Mouse (Mus musculus) embryonic facial prominence, embryonic 11.5 days (tissue): Measurements from ENCODE around the gene Cd80. TPM values are rescaled to one million over a fixed set of nuclear protein-coding genes. Genes with fewer than 3 reads are reported as not detected.
A peak's percentile ranks its signal among the peaks of the same experiment; 100 is the strongest.

Experiments used
- ATAC-seq: fragments of 200-750 bp; cut with Nextera tagmentation; replicated peaks from 2 replicates; pipeline ENCODE4 v1.8.0; 2017; ENCODE audit warnings: low read depth; ENCODE audit not compliant: insufficient number of reproducible peaks, low FRiP score, low TSS enrichment
- DNase-seq: peaks from one replicate; pipeline ENCODE4 v3.0.0-alpha.2; 2015; ENCODE audit warnings: low spot score
- H3K27ac ChIP-seq: fragments of 300-500 bp; sonication (generic); replicated peaks from 2 replicates; pipeline ENCODE4 v1.5.1; 2014; ENCODE audit warnings: mild to moderate bottlenecking, low read depth, low read length, control low read depth
- H3K27me3 ChIP-seq: fragments of 300-500 bp; sonication (generic); 2 replicates; pipeline ENCODE4 v1.6.1; 2014; ENCODE audit warnings: mild to moderate bottlenecking, low read length, moderate library complexity, mixed read lengths; ENCODE audit not compliant: control insufficient read depth, insufficient read depth
- H3K36me3 ChIP-seq: fragments of 300-500 bp; sonication (generic); replicated peaks from 2 replicates; pipeline ENCODE4 v1.6.1; 2014; ENCODE audit warnings: low read depth, mild to moderate bottlenecking, low read length, moderate library complexity, mixed read lengths; ENCODE audit not compliant: control insufficient read depth, insufficient read depth
- H3K4me1 ChIP-seq: fragments of 300-500 bp; sonication (generic); 2 replicates; pipeline ENCODE4 v1.6.1; 2014; ENCODE audit warnings: low read length, mixed read lengths; ENCODE audit not compliant: control insufficient read depth, insufficient read depth
- H3K4me2 ChIP-seq: fragments of 300-500 bp; sonication (generic); 2 replicates; pipeline ENCODE4 v1.6.1; 2014; ENCODE audit warnings: low read depth, mild to moderate bottlenecking, control low read depth, low read length, moderate library complexity
- H3K4me3 ChIP-seq: fragments of 300-500 bp; sonication (generic); 2 replicates; pipeline ENCODE4 v1.5.1; 2014; ENCODE audit warnings: low read depth, low read length, control low read depth
- H3K9ac ChIP-seq: fragments of 300-500 bp; sonication (generic); replicated peaks from 2 replicates; pipeline ENCODE4 v1.6.1; 2014; ENCODE audit warnings: mild to moderate bottlenecking, control low read depth, low read length
- H3K9me3 ChIP-seq: fragments of 300-500 bp; sonication (generic); replicated peaks from 2 replicates; pipeline ENCODE4 v1.6.1; 2016; ENCODE audit warnings: mild to moderate bottlenecking, low read length, inconsistent platforms, mixed read lengths; ENCODE audit not compliant: control insufficient read depth
- WGBS: fragments of 180-500 bp; shearing (Covaris S2); extraction: QIAGEN DNeasy Blood & Tissue Kit; methylation state at CpG from one replicate; pipeline ENCODE4 v1.1.7; 2014; 5-methylcytosine and 5-hydroxymethylcytosine counted together
- polyA plus RNA-seq: library from polyadenylated mRNA; unstranded; fragments of >200 nt; fragmentation: Nextera tagmentation; extraction: Ambion mirVana; gene quantifications from 2 replicates; pipeline ENCODE4 v1.2.1, GENCODE M21; 2014

Cd80 gene
- polyA plus RNA-seq, 1 experiment from 2014 or later: 0.52 TPM

DNA sequence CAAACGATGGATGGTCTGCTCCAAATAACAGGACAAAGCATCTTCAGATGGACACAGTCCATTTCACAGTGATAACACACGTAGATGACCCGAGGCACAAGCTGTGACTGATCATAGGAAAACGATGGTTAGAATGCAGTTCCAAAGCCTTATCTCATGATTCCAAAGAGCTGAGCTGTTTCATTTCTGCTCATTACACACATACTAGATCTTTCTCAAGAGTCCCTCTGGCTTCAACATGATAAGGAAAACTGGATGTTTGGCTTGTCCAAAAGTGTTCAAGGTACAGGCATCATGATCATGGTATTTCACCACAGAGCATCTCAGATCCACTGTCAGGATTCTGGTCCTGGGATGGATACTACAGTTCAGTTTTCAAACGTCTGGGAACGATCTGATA lies 70.9 kb downstream of the Cd80 start:
- H3K27ac ChIP-seq: no peak overlapping the region

DNA sequence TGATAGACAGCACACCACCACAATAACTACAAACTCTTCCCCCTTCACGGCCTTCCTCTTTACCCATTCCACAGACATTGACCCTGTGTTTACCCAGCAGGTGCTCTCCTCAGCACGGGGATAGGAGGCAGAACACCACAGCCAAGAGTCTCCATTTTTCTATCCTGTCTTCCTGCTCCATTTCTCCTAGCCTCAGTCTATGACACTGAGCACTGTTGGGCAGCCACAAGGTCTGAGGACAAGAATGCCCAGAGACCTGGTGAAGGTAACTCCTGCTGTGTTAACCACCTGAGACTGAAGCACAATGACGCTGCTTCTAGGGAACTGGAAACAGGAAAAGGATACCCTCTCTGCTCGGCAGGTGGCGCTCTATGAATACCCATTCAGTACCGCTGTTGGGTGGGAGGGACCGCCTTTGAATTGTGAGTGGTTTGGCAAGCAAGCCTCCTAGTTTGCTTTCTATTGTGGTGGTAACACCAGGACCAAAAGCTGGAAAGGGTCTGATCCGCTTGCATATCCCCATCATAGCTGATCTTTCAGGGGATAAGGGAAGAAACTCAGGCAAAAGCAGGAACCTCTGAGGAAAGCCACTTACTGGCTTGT lies 81.3 kb downstream of the Cd80 start:
- H3K4me1 ChIP-seq: no peaks in the 10 kb centered on the region
- no peak overlapping the region for H3K4me2 ChIP-seq
- no peak overlapping the region for H3K27ac ChIP-seq
- DNase-seq (peak; percentile 80), ATAC-seq (no peak)
- no peak overlapping the region for H3K9ac ChIP-seq
- no peak overlapping the region for H3K4me3 ChIP-seq
- H3K9me3 ChIP-seq: no peaks in the 10 kb centered on the region
- peaks cover 3% of the 10 kb centered on the region; the same call in 1 of the 2 replicates for H3K36me3 ChIP-seq
- H3K27me3 ChIP-seq: no peaks in the 10 kb centered on the region
- 54% methylated on average over 8 of the region's 8 CpGs for WGBS

More for the DNA sequence above, 70.9 kb downstream of the Cd80 start:
- no peak for ATAC-seq
- Histone ChIP-seq H3K27me3 (no peaks in the 10 kb centered on the region), H3K36me3 (peaks cover 2% of the 10 kb centered on the region), H3K9me3 (no peaks in the 10 kb centered on the region), H3K9ac (no peak overlapping the region), H3K4me1 (no peaks in the 10 kb centered on the region), H3K4me3 (no peak overlapping the region), H3K4me2 (no peak overlapping the region)
- WGBS: 89% methylated on average over 6 of the region's 6 CpGs
- DNase-seq: no peak

DNA sequence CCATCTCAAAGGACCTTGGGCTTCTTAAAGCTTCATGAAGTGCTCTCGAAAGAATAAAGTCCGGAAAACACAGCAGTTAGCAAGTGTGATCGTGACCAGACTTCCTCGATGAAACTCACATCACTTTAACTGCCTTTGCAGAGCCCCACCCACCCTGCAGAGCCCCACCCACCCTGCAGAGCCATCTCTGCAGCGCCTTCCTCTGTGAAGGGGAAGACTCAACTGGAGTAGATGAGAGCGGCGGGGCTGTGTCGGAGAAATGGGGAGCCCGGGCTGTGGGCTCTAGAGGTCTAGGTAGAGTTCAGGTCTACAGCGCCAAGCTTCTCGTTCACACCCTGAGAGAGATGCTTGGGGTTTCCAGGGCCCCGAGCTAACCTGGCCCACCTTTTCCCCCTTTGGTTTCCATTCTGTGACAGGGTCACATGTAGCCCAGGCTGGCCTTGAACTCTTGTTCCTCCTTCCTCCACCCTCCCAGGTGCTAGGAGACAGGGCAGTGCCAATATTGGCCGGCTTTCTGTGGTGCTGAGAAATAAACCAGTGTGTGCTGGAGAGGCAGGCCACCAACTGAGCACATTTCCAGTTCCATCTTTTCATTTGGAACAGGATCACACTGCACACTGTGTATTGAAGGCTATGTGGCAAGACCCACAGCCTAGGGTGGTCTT lies 83.5 kb downstream of the Cd80 start:
- WGBS: 89% methylated on average over 13 of the region's 13 CpGs
- H3K4me1 ChIP-seq: no peaks in the 10 kb centered on the region
- H3K4me3 ChIP-seq: no peak overlapping the region
- no peak overlapping the region for H3K9ac ChIP-seq
- no peaks in the 10 kb centered on the region for H3K27me3 ChIP-seq
- no peaks in the 10 kb centered on the region for H3K9me3 ChIP-seq
- ATAC-seq (no peak), DNase-seq (no peak)
- no peak overlapping the region for H3K4me2 ChIP-seq
- H3K36me3 ChIP-seq: peaks cover 7% of the 10 kb centered on the region
- no peak overlapping the region for H3K27ac ChIP-seq

Other genes starting within 250 kb of the Cd80 start
- gene Nr1i2, start 160.7 kb upstream of the Cd80 start, polyA plus RNA-seq: not detected in 2 replicates
- gene Maats1, start 113.4 kb upstream of the Cd80 start, polyA plus RNA-seq: 0.13 and 0.14 TPM in 2 replicates
- 107 and 108 TPM in 2 replicates for gene Cox17, start 108.6 kb upstream of the Cd80 start, polyA plus RNA-seq
- 0.69 TPM in 1 of 2 replicates, not detected in the other for gene Gm21987, start 108.5 kb upstream of the Cd80 start, polyA plus RNA-seq
- gene Popdc2, start 93.4 kb upstream of the Cd80 start, polyA plus RNA-seq: 1.4 and 1.5 TPM in 2 replicates
- gene Pla1a, start 22.4 kb upstream of the Cd80 start, polyA plus RNA-seq: not detected in 2 replicates
- 124 and 139 TPM in 2 replicates for gene Adprh, start 2.9 kb upstream of the Cd80 start, polyA plus RNA-seq
- 21.5 and 23.6 TPM in 2 replicates for gene Timmdc1, start 67.1 kb downstream of the Cd80 start, polyA plus RNA-seq
- gene Poglut1, start 94.7 kb downstream of the Cd80 start, polyA plus RNA-seq: 80.3 and 80.8 TPM in 2 replicates
- 107 and 116 TPM in 2 replicates for gene Tmem39a, start 103.1 kb downstream of the Cd80 start, polyA plus RNA-seq